Mouse (Mus musculus) embryo, embryonic 11 days (tissue): Measurements from ENCODE around the gene Col13a1.
A peak's percentile ranks its signal among the peaks of the same experiment; 100 is the strongest.

Experiments
- DNase-seq: peaks from one replicate; pipeline ENCODE4 v3.0.0-alpha.2; 2015

The Col13a1 gene

GRCm38 (mm10) chr10:61826753-61827435 lies 152.0 kb downstream of the Col13a1 start:
- DNase-seq: peak; percentile 74

DNA sequence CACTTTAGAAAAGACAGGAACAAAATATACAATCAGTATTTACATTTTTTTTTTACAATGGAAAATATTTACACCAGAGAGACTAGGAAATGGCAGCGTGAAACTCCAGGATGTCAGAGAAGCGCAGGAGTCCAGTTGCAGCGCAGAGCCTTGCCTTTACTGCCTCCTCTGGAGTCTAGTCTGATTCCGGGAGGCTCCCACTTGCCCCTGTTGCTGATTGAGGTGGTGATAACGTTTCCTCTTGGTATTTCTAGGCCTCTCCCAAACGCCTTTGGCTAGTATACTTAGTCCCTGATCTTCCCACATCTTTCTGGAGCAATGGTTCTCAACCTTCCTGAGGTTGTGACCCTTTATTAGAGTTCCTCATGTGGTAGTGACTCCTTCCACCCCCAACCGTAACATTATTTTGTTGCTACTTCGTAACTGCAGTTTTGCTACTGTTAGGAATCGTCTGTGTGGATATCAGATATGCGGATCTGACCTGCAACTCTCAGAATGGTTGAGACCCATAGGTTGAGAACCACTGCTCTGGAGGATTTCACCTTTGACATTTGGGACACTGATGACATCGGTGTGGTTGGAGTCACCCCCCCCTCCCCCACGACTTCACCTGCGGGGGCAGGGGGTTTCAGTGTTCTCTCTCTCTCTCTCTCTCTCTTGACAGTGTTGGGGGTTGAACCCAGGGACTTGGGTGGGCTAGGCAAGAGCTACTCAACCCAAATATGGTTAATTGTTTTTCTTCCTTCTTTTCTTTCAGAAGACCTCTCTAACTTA lies 152.7 kb downstream of the Col13a1 start:
- peak; percentile 39 for DNase-seq

- DNase-seq: peak; percentile 62
Measured at GRCm38 (mm10) chr10:61825536-61825935, 153.4 kb downstream of the Col13a1 start.

- peak; percentile 70 for DNase-seq
Measured at GRCm38 (mm10) chr10:61823731-61824115, 155.2 kb downstream of the Col13a1 start.

- DNase-seq: peak; percentile 57
Measured at GRCm38 (mm10) chr10:61822968-61823730, 155.8 kb downstream of the Col13a1 start.

- no peak for DNase-seq
Measured at GRCm38 (mm10) chr10:61820050-61820449, 158.9 kb downstream of the Col13a1 start.

- peak; percentile 48 for DNase-seq
Measured at GRCm38 (mm10) chr10:61811987-61812386, 166.9 kb downstream of the Col13a1 start.

GRCm38 (mm10) chr10:61798133-61798576 lies 180.8 kb downstream of the Col13a1 start:
- DNase-seq: no peak

DNA sequence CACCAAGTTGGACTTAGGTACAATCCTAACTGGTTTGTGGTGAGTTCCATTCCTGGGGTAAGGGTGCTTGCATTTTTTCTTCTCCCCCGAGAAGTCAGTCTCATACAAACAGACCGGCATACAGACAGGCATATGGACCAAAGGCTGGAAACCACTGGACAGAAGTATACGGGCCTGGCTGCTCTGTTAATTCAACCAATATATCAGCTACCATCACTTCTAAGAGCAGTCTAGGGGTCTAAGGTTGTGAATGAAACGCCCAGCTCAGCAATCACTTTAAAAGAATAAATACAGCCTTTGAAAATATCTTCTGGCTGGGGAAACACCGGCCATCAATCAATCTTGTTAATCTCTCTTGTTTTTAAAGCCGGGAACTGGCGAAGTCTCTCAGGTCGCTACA lies 183.4 kb downstream of the Col13a1 start:
- no peak for DNase-seq

DNA sequence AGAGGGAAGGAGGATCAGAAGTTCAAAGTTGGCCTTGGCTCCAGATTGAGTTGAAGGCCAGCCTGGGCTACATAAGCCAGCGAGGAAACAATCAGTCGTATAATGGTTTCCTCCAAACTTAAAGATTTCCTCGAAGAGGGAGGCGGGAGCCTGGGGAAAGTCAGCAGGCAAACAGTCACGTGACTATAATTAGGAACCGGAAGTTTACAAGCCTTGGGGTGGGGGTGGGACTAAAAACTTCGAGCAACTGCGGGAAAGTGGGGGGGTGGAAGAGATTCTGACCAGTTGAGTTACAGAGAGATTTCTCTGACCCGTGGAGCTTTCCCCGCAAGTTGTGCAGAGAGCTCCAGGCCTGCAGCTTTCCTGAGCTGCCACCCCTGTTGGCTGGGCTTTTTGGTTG lies 183.9 kb downstream of the Col13a1 start:
- DNase-seq: no peak

DNA sequence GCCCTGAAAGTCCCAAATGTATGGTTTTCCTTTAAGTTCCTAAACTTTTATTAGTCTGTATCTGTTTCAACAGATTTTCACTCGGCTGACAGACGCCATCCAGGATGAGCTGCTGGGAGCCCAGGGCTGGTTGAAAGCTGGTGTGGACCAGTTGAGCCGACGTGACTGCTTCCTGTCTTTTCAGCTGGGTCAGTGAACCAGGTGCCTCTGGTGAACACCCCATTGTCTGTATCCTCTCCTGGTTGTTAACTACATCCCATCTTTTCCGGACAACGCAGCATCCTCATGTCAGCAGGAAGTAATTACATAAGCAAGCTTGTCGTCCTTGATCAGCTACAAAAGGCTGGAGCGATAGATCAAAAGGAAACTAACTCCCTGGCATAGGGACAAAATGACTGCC lies 185.9 kb downstream of the Col13a1 start:
- no peak for DNase-seq

GRCm38 (mm10) chr10:61788499-61788898 lies 190.4 kb downstream of the Col13a1 start:
- DNase-seq: no peak
